Mouse (Mus musculus) olfactory bulb, adult 2 months (tissue): Measurements from ENCODE around the gene Celsr2.

ENCODE experiments used
- CTCF ChIP-seq: fragments of 200-500 bp; IDR thresholded peaks from 2 replicates; pipeline ENCODE4 v1.5.1; 2012; ENCODE audit warnings: low read depth, mild to moderate bottlenecking, low read length, moderate library complexity; ENCODE audit not compliant: insufficient read depth
- POLR2A ChIP-seq: fragments of 200-500 bp; IDR thresholded peaks from 2 replicates; pipeline ENCODE4 v1.6.1; 2012; ENCODE audit warnings: mild to moderate bottlenecking, low read depth, low read length, moderate library complexity; ENCODE audit not compliant: insufficient read depth

- TF ChIP-seq CTCF = no peak
- TF ChIP-seq POLR2A = no peak
These were observed 1.6 kb downstream of the Celsr2 start for GRCm38 (mm10) chr3:108413634-108414360.
